Mouse (Mus musculus) A20 (cell line): Measurements from ENCODE around the gene Lhfpl2.

Source experiments
- DNase-seq: peaks from one replicate; pipeline ENCODE4 v3.0.0-alpha.2; 2011; ENCODE audit warnings: low read depth, low spot score

Lhfpl2 gene

DNA sequence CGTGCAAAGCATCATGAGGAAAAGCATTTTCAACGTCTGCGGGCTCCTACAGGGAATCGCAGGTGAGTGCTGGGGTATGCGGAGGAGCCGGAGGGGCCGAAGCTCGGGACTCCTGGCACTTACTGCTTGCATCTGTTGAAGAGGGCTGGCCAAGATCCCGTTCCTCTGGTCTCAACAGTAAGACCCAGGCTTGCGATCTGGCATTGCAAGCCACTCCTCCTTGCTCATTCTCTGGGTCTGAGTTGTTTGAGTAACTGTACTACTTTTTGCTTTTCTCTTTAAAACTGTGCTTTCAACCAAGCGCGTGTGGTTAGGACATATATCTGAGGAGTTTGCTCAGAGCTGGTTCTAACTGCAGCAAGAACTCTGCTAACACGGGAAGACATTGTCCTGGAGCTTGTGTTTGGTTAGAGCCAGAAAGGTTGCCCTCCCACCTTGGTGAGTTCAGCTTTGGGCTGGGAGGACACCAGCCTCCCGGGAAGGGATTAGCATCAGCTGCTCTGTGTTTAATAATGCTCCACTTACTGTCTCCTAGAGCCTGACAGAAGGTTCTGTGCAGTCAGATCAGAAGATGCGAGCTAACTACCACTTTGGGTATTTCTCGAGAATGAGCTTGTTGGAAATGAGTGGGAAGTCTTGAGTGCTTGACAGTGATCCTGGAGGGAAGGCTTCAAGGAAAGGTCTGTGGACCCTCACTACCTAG, 117.1 kb downstream of the Lhfpl2 start:
- DNase-seq, result no peak

DNA sequence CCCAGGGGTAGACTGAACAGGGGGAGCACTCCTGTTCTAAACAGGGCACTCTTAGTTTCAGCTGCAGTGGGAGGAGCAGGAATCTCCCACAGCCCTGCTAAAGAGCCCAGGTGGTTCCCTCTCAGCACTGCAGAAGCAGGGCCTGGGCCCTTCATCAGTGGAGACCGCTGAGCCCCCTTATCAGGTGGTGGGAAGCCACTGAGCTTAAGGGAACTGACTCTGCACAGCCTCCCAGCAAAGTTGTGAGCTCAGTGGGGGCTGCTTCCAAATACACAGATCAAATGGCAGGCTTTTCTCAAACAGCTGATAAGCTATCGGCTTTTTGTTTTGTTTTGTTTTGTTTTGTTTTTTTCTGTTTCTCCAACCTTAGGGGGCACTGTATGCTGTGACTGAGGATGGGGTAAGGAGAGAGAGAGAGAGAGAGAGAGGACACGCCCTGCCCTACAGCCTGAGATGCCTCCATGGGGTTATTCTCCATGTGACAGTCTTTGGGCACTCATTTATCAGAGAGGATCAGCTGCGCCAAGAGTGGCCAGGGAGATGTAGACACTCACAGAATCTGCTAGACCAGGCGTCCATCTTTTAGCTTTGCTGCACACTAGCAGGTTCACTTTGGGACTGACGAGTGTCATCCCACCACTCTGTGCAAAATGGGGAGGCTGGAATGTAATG, 117.9 kb downstream of the Lhfpl2 start:
- no peak for DNase-seq

DNA sequence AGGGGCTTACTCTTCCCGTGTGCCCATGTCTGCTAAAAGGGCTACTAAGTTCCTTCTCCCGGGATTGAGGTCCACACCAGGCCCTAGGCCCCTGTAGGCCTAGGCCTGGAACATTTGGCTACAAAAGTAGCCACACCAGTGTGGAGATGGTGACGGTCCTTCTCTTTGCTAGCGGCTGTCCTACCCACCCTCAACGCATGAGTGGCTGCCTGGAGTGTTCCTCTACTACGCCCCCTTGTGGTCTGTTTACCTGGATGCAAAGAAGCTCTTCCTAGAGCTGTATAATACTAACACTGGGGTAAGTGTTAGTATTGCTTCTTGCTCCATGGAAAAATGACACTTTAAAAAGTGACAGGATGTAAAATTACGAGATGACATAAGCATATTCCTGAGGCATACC, 119.6 kb downstream of the Lhfpl2 start:
- DNase-seq, result peak; percentile 25

DNA sequence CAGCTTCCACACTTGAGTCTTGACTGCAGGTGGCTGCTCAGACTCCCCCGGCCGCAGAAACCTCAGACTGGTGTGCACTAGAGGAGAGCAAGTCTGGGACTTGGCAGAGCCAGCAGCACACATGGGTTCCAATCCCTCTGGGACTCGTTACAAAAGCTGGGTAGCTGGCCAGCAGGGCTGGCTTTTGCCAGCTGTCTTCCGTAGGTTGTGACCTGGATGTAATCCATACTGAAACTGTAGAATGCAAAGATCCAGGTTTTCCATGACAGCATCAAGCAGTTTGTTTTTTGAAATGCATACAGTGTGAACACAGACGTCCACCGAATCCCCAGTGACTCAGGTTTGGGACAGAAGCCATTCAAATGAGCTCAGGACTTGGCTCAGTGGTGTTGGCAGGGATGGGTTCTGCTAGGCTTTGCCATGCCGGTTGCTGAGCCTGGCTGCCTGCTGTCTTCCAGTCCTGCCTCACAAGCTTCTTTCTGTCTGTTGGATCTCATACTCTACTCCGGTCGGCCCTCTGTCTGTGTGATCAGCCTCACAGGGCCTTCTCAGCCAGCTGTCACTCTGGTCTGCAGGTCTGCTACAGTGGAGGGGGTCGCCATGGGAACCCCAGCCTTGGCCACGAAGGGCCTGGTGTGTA, 120.9 kb downstream of the Lhfpl2 start:
- DNase-seq, result no peak

DNA sequence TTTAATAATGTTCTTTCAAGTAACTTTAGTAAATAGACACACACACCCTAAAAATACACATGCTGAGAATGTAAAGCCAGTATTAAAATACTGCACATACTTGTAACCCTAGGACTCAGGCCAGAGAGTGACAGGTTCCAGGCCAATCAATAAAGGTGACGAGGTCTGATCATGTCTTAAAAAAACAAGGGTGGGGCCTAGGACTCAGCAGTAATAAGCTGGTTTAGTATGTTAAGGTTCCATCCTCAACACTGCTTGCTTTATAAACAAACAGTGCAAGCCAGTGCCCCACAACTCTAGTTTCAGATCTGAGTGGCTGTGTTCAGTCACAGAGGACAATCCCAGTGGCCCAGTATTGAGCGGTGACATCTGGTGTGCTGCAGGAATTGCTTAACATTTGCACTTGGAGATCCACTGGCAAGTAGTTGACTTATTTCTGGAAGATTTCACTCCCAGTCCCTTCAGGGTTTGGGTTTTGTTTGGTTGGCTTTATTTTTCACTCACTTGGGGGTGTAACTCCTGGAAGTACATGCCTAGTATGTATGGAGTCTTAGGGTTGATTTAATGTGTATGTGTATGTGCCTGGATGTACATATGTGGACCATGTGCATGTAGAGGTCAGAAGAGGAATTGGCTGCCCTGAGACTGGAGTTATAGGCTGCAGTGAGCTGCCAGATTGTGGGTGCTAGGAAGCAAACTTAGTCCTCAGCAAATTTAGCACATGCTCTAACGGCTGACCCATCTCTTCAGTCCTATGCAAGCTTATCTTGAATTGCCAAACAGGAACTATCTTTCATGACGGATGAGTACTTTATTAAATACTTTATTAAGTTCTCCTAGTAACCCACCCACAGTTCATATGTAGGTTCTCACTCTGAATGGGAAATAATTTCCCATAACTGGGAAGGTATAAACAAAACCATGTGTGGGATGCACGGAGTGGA, 123.2 kb downstream of the Lhfpl2 start:
- DNase-seq, result no peak

DNA sequence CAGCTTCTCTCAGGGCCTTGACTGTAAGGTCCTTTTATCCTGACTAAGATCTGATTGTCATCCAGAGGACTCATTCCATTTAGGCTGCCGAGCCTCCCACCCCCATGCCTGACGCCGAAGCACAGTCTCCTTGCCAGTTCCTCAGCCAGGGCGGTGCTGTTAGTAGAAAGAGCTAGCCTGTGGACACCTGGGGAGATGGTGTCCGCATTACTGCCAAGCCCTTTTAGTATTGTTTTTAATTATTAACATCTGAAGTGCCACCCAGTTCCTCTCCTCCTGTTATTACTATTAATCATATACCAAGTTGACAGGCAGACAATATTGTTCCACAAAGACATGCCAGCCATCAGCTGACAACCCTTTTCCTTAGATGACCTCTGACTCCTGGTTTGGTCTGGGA, 124.4 kb downstream of the Lhfpl2 start:
- no peak for DNase-seq

DNA sequence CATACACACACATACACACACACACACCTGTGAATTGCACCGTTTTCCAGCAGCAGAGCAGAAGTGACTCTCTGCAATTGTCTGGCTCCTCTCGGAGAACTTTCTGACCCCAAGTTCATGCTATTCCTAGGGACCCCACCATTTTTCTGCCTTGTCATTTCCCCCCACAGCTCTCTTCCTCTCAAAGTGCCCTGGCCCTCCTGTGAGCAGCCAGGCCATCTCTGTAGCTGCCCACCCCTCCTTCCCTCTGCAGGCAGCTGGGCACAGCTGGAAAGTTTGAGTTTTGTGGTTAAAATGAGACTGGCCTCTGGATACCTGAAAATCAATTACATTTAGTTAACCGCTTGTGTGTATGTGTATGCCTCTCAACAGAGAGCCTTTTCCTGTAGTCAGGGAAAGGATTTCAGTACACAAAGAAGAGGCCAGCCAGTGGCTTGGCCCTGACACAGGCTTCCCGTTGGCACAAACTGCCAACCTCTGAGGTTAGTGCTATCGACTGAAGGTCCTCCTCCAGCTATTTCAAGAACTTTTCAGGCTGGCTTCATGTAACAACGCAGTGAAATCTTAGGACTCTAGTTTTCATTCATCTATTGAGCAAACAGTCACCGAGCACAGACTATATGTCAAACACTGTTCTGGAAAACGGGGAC, 125.9 kb downstream of the Lhfpl2 start:
- no peak for DNase-seq

DNA sequence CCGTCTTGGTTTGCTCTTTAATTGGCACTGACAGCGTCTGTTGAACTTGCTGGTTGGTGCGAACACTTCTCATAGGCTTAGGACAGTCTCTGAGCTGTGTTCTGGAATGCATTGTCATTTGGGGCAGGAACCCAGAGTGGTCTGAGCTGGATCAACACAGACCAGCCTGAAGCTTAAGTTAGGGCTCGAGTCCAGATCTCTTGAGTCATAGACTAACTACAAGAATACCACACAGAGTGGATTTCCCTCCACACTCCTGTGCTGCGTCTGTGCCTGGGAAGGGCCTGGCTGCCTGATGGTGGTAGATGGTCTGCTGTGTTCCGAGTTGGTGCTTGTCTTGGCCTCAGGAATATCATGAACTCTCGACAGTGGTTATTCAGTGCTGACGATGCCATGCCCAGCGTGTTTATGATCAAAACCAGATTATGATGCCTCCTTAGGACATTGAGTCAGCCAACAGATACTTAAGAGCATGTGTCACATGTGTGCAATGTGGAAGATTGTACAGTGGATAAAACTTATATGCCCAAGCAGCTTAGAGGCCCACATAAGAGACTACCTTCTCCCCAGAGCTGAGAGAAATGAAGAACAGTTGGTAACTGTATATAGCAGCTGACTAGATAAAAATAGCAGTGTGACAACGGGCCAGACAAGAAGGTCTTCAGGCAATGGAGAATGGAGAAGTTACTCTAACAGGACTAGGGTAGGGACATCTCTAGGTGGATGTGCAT, 127.3 kb downstream of the Lhfpl2 start:
- DNase-seq, result no peak

DNA sequence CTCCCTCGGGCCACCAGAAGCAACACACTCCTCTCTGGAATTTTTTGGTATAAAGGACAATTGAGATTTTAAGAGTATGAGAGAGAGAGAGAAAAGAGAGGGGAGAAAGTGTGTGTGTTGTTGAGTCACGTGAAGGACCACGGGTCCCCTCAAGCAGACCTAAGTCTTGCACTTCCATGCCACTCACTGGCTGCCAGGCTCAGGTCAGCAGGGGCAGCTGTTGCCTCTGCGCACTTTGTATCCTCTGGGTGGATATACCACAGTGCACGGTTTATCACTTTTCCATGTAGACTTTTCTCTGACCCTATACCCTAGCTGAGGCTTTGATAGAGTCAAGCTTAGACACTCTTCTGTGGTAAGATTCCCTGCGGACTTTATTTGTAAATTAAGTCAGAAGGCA, 128.0 kb downstream of the Lhfpl2 start:
- no peak for DNase-seq

DNA sequence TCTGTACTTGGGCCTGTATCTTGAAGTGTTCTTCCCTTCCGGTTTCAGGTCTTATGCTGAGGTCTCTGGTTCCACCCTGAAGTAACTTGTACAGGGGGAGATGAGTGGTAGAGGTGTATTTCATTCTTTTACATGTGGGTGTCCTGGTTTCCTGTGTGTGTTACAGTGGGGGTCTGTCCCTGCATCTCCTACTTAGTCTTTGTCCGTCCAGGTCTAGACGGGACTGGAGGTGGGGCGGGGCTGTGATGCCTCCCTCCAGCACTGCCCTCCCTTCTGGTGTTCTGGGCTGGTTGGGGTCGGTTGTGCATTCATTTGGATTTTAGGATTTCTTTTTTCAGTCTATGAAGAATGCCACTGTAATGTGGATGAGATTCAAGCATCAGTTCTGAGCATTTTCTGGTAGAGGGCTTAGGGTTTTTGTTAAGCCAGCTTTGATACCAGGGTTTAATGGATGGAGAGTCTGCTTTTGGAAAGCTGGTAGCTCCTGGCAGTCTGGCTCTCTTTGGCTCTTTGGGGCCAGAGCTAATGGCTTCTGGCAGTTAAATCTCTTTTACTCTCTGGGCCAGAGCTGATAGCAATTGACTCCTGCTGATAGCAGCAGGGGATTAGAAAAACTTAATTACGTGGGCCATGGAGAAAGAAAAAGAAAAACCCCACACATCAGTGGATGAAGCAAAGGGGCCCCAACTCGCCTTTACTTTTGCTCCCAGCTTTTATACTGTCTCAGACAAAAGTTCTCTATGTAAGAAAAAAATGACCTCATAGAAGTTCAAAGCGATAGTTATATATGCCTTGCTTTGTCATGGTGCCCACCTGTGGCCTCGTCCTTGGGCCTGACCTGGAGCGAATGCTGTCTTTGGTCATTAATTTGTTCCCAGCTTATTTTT, 130.8 kb downstream of the Lhfpl2 start:
- no peak for DNase-seq

DNA sequence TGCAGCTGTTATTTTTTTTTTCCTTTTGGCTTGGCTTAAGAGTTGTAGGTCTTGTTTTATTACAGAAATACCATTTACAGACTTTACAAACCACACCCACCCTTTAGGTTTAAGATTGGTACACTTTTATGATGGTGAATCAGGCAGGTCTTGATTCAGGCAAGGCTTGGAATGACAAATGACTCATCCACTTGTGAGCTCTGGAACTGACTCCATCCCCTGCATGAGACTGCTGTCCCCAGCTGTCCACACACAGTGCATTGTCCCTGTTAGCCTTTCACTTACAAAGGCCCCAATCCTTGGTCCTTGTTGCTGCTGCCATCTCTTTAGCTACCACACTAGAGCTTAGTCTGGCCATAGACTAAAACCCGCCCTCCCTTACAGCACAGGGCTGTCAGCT, 132.8 kb downstream of the Lhfpl2 start:
- DNase-seq, result no peak

DNA sequence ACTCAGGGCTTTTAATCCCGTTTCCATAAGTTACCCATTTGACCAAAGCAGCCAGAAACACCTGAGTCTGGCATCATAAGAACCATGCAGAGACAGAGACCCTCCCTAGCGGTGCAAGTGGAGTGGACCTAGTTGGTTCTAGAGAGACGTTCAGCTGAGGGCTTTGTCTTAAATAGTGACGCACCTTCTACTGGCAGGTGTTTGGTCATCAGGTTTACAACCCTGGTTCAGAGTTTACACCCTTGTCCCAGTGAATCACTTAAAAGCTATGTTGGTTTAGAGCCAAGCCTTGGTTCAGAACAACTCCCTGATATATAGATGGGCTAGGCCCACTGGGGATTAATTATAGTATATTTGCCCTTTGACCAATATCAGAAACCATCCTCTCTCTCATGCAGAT, 135.6 kb downstream of the Lhfpl2 start:
- DNase-seq, result no peak

DNA sequence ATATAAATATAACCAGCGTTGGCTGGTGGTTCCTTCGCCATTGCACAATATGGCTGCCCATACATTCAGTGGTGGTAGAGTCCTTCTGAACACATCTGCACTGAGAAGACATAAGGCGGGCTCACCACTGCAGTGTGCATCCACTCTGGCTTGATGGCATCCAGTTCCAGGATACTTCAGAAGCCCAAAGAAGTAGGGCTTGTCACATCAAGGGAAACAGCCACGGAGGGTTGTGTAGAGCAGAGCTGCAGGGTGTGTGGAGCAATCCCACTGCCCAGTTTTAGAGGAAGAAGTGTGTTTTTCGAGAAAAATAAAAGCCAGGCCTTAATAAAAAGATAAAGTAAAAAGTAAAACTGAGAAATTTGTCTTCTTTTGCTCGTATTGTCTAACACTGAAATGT, 141.0 kb downstream of the Lhfpl2 start:
- no peak for DNase-seq

DNA sequence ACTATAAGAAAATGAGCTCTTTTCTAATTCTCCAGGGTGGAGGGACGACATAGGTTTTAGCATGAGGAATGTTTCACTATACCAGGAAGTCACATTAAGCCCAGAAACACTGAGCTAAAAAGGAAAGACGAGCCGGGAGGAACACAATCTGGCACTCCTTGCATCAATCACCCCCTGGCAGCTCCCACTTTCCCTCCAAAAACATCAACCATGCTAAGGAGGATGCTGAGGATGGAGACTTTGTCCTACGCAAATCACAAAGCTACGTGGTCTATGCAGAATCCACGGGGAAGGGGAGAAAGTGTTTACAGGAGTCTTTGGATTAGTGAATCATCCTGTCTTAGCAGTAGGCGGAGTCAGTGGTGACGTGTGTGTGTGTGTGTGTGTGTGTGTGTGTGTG, 142.2 kb downstream of the Lhfpl2 start:
- DNase-seq, result no peak

DNA sequence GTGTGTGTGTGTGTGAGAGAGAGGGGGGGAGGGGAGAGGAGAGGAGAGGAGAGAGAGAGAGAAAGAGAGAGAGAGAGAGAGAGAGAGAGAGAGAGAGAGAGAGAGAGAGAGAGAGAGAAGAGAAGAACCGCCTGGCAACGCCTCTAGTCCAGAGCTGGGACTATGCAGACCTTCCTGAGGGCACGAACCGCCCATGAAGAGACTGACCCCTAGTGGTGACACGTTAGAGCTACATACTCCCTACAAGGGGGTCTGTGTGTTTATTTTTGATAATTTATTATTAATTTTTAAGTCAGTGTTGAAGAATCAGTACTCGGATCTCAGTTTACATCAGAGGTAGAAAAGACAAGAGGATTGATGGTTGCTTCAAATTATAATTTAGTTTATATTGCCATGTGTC, 147.6 kb downstream of the Lhfpl2 start:
- DNase-seq, result peak; percentile 48

DNA sequence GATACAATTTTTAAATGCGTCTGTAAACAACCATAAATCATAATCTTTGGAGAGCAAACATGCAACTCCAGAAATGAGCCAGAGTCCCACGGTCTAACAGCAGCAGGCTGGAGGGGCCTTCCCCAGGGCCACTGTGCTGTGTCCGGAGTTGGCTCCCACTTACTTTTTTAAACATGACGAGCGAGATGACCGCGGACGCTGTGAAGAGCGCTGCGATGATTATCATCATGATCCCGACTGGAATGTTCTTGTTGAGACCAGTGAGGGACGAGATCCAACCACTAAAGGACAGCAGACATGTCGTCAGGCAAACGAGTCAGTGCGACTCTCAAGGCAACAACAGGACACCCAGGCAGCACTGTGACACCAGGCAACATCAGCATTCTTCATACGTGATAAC, 150.4 kb downstream of the Lhfpl2 start:
- no peak for DNase-seq

DNA sequence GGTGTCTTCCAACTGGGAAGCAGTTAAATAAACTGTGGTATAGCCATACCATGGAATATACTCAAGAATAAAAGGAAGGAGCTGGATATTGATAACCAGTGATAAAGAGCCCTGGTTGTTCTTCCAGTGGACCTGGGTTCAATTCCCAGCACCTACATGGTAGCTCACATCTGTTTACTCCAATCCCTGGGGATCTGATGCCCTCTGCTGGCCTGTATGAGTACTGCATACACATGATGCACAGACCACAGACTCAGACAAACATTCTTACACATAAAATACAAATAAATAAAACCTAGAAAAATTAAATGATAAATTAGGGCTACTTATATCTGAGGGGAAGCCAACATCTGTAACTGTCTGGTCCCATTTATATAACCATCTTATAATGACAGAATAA, 151.3 kb downstream of the Lhfpl2 start:
- DNase-seq, result no peak

DNA sequence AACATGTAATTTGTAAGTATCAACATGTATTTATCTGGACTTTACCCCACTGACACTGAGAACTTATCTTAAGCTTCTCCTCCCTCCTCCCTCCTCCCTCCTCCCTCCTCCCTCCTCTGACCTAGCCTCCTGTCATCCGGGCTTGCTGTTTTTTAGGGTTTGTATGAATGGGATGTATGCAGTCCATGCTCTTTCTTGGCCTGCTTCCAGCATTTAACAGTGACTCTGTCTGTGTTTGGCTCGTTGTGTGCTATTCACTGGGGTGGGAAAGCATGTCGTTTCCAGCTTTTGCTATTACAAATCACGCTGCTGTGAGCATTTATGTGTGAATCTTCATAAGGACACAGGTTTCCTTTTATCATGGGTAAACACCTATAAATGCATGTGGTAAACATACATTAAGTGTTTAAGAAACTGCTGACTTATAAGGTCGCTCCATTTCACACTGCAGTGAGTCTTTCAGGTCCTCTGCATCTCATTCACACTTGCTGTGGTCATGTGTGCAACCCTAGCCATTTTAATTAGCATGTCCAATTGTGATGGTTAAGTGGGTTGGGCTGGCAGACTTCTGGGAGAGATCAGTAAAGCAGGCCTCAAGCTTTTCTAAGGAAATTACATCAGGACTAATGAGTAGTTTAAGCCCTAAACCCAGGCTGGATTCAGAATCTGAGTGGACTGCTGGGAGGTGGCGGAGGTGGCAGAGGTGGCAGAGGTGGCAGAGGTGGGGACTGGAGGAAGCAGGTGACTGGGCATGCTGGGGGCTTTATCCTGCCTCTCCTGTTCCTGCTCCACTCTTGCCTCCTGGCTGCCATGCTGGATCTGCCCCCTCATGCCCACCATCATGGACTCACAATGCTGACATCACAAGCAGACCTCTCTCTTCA, 153.9 kb downstream of the Lhfpl2 start:
- no peak for DNase-seq

DNA sequence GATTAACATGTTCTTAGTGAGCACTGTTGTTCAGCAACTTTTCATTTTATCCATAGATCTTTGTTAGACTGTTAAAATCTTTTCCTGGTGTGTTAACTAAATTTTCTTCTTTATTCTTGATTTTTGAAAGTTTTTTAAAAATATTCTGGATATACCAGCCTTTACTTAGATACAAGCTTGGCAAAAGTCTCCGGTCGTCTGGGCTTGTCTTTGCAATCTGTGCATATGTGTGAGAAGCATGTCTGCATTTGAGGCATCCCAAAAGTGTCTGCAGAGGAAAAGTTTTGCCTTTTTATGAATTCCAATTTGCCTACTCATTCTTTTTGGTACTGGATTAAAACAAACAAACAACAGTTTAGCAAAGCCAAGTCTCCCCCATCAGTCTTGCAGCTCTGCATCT, 154.6 kb downstream of the Lhfpl2 start:
- no peak for DNase-seq
